Mouse (Mus musculus) hindbrain, embryonic 16.5 days (tissue): ENCODE data around the gene Cspg5. TPM values are rescaled to one million over a fixed set of nuclear protein-coding genes. Genes with fewer than 3 reads are reported as not detected.

Source experiments
- ATAC-seq: fragments of 200-750 bp; cut with Nextera tagmentation; 2 replicates; pipeline ENCODE4 v1.8.0; 2017; ENCODE audit warnings: moderate TSS enrichment, moderate library complexity
- H3K27ac ChIP-seq: fragments of 300-500 bp; sonication (generic); 2 replicates; pipeline ENCODE4 v1.5.1; 2014; ENCODE audit warnings: low read depth, mild to moderate bottlenecking, control low read depth, low read length, moderate library complexity
- H3K27me3 ChIP-seq: fragments of 300-500 bp; sonication (generic); replicated peaks from 2 replicates; pipeline ENCODE4 v1.6.1; 2014; ENCODE audit warnings: low read length; ENCODE audit not compliant: control insufficient read depth, insufficient read depth
- H3K36me3 ChIP-seq: fragments of 300-500 bp; sonication (generic); 2 replicates; pipeline ENCODE4 v1.6.1; 2014; ENCODE audit warnings: mild to moderate bottlenecking, low read length, moderate library complexity, mixed read lengths; ENCODE audit not compliant: control insufficient read depth, insufficient read depth
- H3K4me1 ChIP-seq: fragments of 300-500 bp; sonication (generic); 2 replicates; pipeline ENCODE4 v1.6.1; 2014; ENCODE audit warnings: low read depth, low read length; ENCODE audit not compliant: control insufficient read depth, insufficient read depth
- H3K4me2 ChIP-seq: fragments of 300-500 bp; sonication (generic); 2 replicates; pipeline ENCODE4 v1.6.1; 2014; ENCODE audit warnings: mild to moderate bottlenecking, low read length, control low read depth, moderate library complexity
- H3K4me3 ChIP-seq: fragments of 300-500 bp; sonication (generic); 2 replicates; pipeline ENCODE4 v1.5.1; 2014; ENCODE audit warnings: mild to moderate bottlenecking, low read length, control low read depth, moderate library complexity
- H3K9ac ChIP-seq: fragments of 300-500 bp; sonication (generic); 2 replicates; pipeline ENCODE4 v1.6.1; 2014; ENCODE audit warnings: low read depth, mild to moderate bottlenecking, control low read depth, low read length, moderate library complexity
- H3K9me3 ChIP-seq: fragments of 300-500 bp; sonication (generic); 2 replicates; pipeline ENCODE4 v1.6.1; 2014; ENCODE audit warnings: mild to moderate bottlenecking, low read length, moderate library complexity; ENCODE audit not compliant: control insufficient read depth
- WGBS: fragments of 180-500 bp; shearing (Covaris S2); extraction: QIAGEN DNeasy Blood & Tissue Kit; methylation state at CpG from one replicate; pipeline ENCODE4 v1.1.7; 2014; 5-methylcytosine and 5-hydroxymethylcytosine counted together
- polyA plus RNA-seq: library from polyadenylated mRNA; unstranded; fragments of >200 nt; fragmentation: Nextera tagmentation; extraction: Ambion mirVana; gene quantifications from 2 replicates; pipeline ENCODE4 v1.2.1, GENCODE M21; 2015

Cspg5 gene
- polyA plus RNA-seq, 1 experiment from 2014 or later, result 212 TPM

DNA sequence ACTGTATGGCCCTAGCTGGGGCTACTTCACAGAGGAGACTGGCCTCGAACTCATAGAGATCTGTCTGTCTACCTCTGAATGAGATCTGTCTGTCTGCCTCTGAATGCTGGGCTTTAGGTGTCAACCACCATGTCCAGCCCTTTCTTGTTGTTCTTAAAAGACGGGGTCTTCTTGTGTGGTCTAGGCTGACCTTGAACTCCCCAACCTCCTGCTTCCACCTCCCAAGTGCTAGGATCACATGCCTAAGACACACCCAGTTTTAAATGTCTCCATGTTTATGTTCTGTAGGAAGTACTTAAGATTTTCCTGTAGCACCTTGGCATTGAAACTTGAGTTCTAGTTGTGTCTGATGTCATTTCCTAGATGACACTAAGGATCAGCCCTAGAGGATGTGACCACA, 5.3 kb downstream of the Cspg5 start:
- Histone ChIP-seq H3K9ac (no peak overlapping the region), H3K4me1 (peaks cover 47% of the 10 kb centered on the region)

GRCm38 (mm10) chr9:110249823-110250543, 6.4 kb downstream of the Cspg5 start:
- H3K27me3 ChIP-seq, result no peaks in the 10 kb centered on the region
- H3K4me2 ChIP-seq, result peak overlapping the region; percentile 43
- peak overlapping the region; percentile 56 for H3K9ac ChIP-seq
- WGBS, result 2% methylated on average over 11 of the region's 11 CpGs
- H3K27ac ChIP-seq, result peak overlapping the region; percentile 89
- H3K36me3 ChIP-seq, result no peaks in the 10 kb centered on the region
- peaks cover 42% of the 10 kb centered on the region for H3K4me1 ChIP-seq
- H3K9me3 ChIP-seq, result no peaks in the 10 kb centered on the region
- ATAC-seq, result peak; percentile 80
- H3K4me3 ChIP-seq, result peak overlapping the region; percentile 15; the same call in 1 of the 2 replicates

More for the DNA sequence above, 5.3 kb downstream of the Cspg5 start:
- no peak overlapping the region for H3K4me3 ChIP-seq
- peak overlapping the region; percentile 89 for H3K27ac ChIP-seq
- no peaks in the 10 kb centered on the region for H3K36me3 ChIP-seq
- H3K27me3 ChIP-seq, result no peaks in the 10 kb centered on the region
- no peak overlapping the region; the same call in 1 of the 2 replicates for H3K4me2 ChIP-seq
- ATAC-seq, result no peak
- WGBS, result 61% methylated on average over 2 of the region's 2 CpGs
- no peaks in the 10 kb centered on the region for H3K9me3 ChIP-seq

DNA sequence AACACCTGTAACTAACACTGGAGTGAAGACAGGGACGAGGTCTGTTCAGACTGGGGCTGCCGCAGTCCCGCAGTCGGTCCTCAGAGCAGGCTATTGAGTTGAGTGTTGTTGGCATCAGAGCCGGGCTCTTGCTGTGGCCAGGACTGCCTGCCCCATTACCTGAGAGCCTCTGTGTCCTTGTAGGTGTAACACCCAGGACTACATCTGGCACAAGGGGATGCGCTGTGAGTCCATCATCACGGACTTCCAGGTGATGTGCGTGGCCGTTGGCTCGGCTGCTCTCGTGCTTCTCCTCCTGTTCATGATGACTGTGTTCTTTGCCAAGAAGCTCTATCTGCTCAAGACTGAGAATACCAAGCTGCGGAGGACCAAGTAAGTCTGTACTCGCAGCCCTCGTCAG, 7.2 kb downstream of the Cspg5 start:
- H3K4me3 ChIP-seq, result no peak overlapping the region
- H3K9me3 ChIP-seq, result no peaks in the 10 kb centered on the region
- H3K4me1 ChIP-seq, result peaks cover 48% of the 10 kb centered on the region
- H3K36me3 ChIP-seq, result no peaks in the 10 kb centered on the region
- no peaks in the 10 kb centered on the region for H3K27me3 ChIP-seq
- H3K27ac ChIP-seq, result peak overlapping the region; percentile 89
- peak overlapping the region; percentile 28; the same call in 1 of the 2 replicates for H3K9ac ChIP-seq
- WGBS, result 65% methylated on average over 14 of the region's 14 CpGs
- no peak for ATAC-seq
- H3K4me2 ChIP-seq, result peak overlapping the region; percentile 43; the same call in 1 of the 2 replicates

GRCm38 (mm10) chr9:110255407-110256019, 11.9 kb downstream of the Cspg5 start:
- ATAC-seq, result peak; percentile 87
- H3K27ac ChIP-seq, result peak overlapping the region; percentile 69
- H3K4me2 ChIP-seq, result no peak overlapping the region; the same call in 1 of the 2 replicates

GRCm38 (mm10) chr9:110258646-110259045, 15.1 kb downstream of the Cspg5 start:
- peak; percentile 48 for ATAC-seq
- 65% methylated on average over 6 of the region's 6 CpGs for whole genome bisulfite sequencing
- Histone ChIP-seq H3K27me3 (no peaks in the 10 kb centered on the region), H3K9me3 (no peaks in the 10 kb centered on the region), H3K4me3 (no peak overlapping the region), H3K27ac (no peak overlapping the region), H3K9ac (no peak overlapping the region), H3K4me1 (peaks cover 10% of the 10 kb centered on the region), H3K4me2 (no peak overlapping the region), H3K36me3 (peaks cover 12% of the 10 kb centered on the region)

More at GRCm38 (mm10) chr9:110255407-110256019, 11.9 kb downstream of the Cspg5 start:
- peak overlapping the region; percentile 13 for H3K9ac ChIP-seq
- peaks cover 4% of the 10 kb centered on the region; the same call in 1 of the 2 replicates for H3K36me3 ChIP-seq
- H3K4me3 ChIP-seq, result no peak overlapping the region
- peaks cover 18% of the 10 kb centered on the region for H3K4me1 ChIP-seq
- H3K27me3 ChIP-seq, result no peaks in the 10 kb centered on the region
- no peaks in the 10 kb centered on the region for H3K9me3 ChIP-seq
- WGBS, result 18% methylated on average over 15 of the region's 15 CpGs

DNA sequence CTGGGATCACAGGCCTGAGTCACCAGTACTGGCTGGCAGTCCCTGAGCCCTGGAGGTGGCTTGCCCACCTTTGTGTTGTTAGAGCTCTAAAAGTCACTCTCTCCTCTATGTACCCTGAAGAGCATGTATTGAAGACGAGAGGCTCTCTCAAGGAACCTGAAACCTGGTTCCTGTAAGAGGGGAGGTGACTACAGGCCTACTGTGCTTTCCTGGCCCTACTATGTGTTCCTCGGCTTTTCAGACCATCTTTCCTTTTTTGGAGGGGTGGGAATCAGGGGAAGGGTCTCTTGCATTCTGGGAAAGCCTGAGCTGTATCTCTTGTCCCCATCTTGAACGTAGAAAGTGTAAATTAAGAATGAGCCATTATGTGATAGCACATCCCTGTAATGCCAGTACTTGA, 15.5 kb downstream of the Cspg5 start:
- H3K9me3 ChIP-seq, result no peaks in the 10 kb centered on the region
- H3K4me1 ChIP-seq, result peaks cover 10% of the 10 kb centered on the region
- 90% methylated on average over 3 of the region's 3 CpGs for WGBS
- H3K4me3 ChIP-seq, result no peak overlapping the region
- H3K27ac ChIP-seq, result no peak overlapping the region
- H3K4me2 ChIP-seq, result no peak overlapping the region
- peaks cover 12% of the 10 kb centered on the region for H3K36me3 ChIP-seq
- H3K27me3 ChIP-seq, result no peaks in the 10 kb centered on the region
- no peak for ATAC-seq
- H3K9ac ChIP-seq, result no peak overlapping the region

GRCm38 (mm10) chr9:110263181-110263580, 19.6 kb downstream of the Cspg5 start:
- no peak overlapping the region for H3K27ac ChIP-seq
- H3K27me3 ChIP-seq, result no peaks in the 10 kb centered on the region
- H3K36me3 ChIP-seq, result peaks cover 12% of the 10 kb centered on the region
- H3K4me3 ChIP-seq, result no peak overlapping the region
- no peak for ATAC-seq
- H3K4me1 ChIP-seq, result peaks cover under 1% of the 10 kb centered on the region; the same call in 1 of the 2 replicates
- no peak overlapping the region for H3K4me2 ChIP-seq
- H3K9ac ChIP-seq, result no peak overlapping the region
- H3K9me3 ChIP-seq, result no peaks in the 10 kb centered on the region
- WGBS, result 66% methylated on average over 8 of the region's 8 CpGs

DNA sequence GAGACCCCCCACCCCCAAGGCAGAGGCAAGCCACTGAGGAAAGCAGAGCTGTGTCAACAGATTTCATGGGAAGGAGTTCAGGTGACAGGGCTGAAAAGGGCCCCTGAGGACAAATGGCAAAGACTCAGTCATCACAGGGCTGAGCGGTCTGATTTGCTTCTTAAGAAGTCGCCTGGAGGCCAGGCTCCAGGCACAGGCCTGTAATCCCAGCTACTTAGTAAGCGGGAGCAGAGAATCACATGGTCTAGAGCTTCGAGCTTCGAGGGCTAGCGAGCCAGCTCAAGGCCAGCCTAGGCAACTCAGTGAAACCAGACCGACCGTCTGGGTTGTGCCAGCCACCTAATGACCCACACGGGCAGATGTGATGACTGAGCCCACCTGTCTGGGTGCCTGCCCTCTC, 21.4 kb downstream of the Cspg5 start:
- H3K27me3 ChIP-seq, result no peaks in the 10 kb centered on the region
- H3K9me3 ChIP-seq, result no peaks in the 10 kb centered on the region
- H3K4me1 ChIP-seq, result no peaks in the 10 kb centered on the region
- WGBS, result 76% methylated on average over 9 of the region's 9 CpGs
- no peak overlapping the region for H3K27ac ChIP-seq
- no peak overlapping the region for H3K4me2 ChIP-seq
- H3K36me3 ChIP-seq, result peaks cover 10% of the 10 kb centered on the region
- H3K4me3 ChIP-seq, result no peak overlapping the region
- ATAC-seq, result no peak
- no peak overlapping the region for H3K9ac ChIP-seq

DNA sequence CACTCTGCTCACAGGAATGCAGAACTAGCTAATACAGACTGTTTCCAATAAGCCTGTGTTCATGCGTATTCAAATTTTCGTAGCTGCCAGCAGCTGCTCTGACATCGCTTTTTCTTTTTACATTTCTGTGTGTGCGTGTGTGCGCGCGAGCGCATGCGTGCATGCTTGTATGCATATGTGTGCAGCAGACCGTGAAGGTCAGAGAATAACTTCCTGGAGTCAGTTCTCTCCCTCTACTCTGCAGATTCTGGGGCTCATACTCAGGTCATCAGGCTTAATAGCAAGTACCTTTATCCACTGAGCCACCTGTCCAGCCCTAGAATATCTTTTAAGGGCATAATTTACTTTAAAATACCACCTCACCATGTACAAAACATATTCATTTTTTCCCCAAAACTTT, 24.8 kb downstream of the Cspg5 start:
- no peak overlapping the region for H3K4me2 ChIP-seq
- no peaks in the 10 kb centered on the region for H3K36me3 ChIP-seq
- H3K4me3 ChIP-seq, result no peak overlapping the region
- H3K27me3 ChIP-seq, result no peaks in the 10 kb centered on the region
- no peak overlapping the region for H3K27ac ChIP-seq
- no peaks in the 10 kb centered on the region for H3K9me3 ChIP-seq
- 87% methylated on average over 10 of the region's 10 CpGs for WGBS
- H3K4me1 ChIP-seq, result no peaks in the 10 kb centered on the region
- no peak overlapping the region for H3K9ac ChIP-seq
- no peak for ATAC-seq
